Mouse (Mus musculus): ENCODE measurements around the gene Stip1. TPM values are rescaled to one million over a fixed set of nuclear protein-coding genes. Genes with fewer than 3 reads are reported as not detected.

Gene Stip1
- total and polyA plus RNA-seq, 3 experiments, result 178 to 314 (median 202) TPM

GRCm38 (mm10) chr19:7012426-7012825, 27.3 kb downstream of the Stip1 start:
- DNase-seq (ENCODE audit: extremely low read depth), result no peak
- Histone ChIP-seq H3K79me2 (replicated peaks; ENCODE audit: control insufficient read depth, extremely low read depth, insufficient read depth, poor library complexity, severe bottlenecking) (no peaks in the 10 kb centered on the region), H3K4me1 (ENCODE audit: control insufficient read depth in 1 of 2, insufficient read depth in 2 of 2) (peaks cover 4 to 10% of the 10 kb centered on the region in 2 experiments; a peak in 3 of 4 replicates), H3K4me2 (ENCODE audit: insufficient read depth, low read depth, poor library complexity, severe bottlenecking) (no peak overlapping the region), H3K36me3 (replicated peaks in 1 of 2; ENCODE audit: control insufficient read depth in 1 of 2, insufficient read depth in 1 of 2, low read length in 1 of 2) (peaks cover 27 to 66% of the 10 kb centered on the region in 2 experiments), H3K9me3 (replicated peaks; ENCODE audit: low read length) (no peaks in the 10 kb centered on the region), H3K4me3 (replicated peaks in 1 of 3; ENCODE audit: low read depth in 2 of 3, low read length in 2 of 3, poor library complexity in 1 of 3) (no peak overlapping the region), H3K9ac (ENCODE audit: insufficient read depth, low read depth) (no peak overlapping the region), H3K27me3 (replicated peaks) (no peaks in the 10 kb centered on the region), H3K27ac (ENCODE audit: insufficient read depth, low read depth) (no peak overlapping the region)
- dilution Hi-C loops (cut with MboI; ENCODE audit: extremely low pct_ligation_motif_present, extremely low pct_unique_long_range_greater_than_20kb, low sequenced_read_pairs) (no loop called here), in situ Hi-C loops (cut with MboI; ENCODE audit: low pct_ligation_motif_present, low pct_unique_long_range_greater_than_20kb, low sequenced_read_pairs) (no loop called here)
- no peak for TF ChIP-seq BHLHE40 (IDR thresholded peaks at IDR 0.05; ENCODE audit: low read depth, low read length)
- TF ChIP-seq NRF1 (IDR thresholded peaks at IDR 0.05; ENCODE audit: low read depth, low read length), result no peak
- TF ChIP-seq POLR2AphosphoS2 (IDR thresholded peaks at IDR 0.05; ENCODE audit: low read depth, low read length), result no peak
- no peak for TF ChIP-seq IRF4 (IDR thresholded peaks at IDR 0.05; ENCODE audit: low read depth, low read length)
- TF ChIP-seq GABPA (IDR thresholded peaks at IDR 0.05; ENCODE audit: insufficient replicate concordance, low read depth, low read length), result no peak
- no peak for TF ChIP-seq TCF12 (IDR thresholded peaks at IDR 0.05; ENCODE audit: low read depth, low read length)
- TF ChIP-seq KAT2A (IDR thresholded peaks at IDR 0.05; ENCODE audit: insufficient replicate concordance, low read length), result no peak
- no peak for TF ChIP-seq CHD1 (IDR thresholded peaks at IDR 0.05; ENCODE audit: low read depth, low read length)
- TF ChIP-seq EP300 (IDR thresholded peaks at IDR 0.05; ENCODE audit: low read length), result no peak
- no peak for TF ChIP-seq JUND (conservative IDR thresholded peaks at IDR 0.05; ENCODE audit: low read depth, low read length)
- TF ChIP-seq HCFC1 (IDR thresholded peaks at IDR 0.05; ENCODE audit: low read depth, low read length), result no peak
- no peak for TF ChIP-seq MAX (IDR thresholded peaks at IDR 0.05; ENCODE audit: low read length)
- no peak for TF ChIP-seq UBTF (IDR thresholded peaks at IDR 0.05; ENCODE audit: low read depth, low read length)

DNA sequence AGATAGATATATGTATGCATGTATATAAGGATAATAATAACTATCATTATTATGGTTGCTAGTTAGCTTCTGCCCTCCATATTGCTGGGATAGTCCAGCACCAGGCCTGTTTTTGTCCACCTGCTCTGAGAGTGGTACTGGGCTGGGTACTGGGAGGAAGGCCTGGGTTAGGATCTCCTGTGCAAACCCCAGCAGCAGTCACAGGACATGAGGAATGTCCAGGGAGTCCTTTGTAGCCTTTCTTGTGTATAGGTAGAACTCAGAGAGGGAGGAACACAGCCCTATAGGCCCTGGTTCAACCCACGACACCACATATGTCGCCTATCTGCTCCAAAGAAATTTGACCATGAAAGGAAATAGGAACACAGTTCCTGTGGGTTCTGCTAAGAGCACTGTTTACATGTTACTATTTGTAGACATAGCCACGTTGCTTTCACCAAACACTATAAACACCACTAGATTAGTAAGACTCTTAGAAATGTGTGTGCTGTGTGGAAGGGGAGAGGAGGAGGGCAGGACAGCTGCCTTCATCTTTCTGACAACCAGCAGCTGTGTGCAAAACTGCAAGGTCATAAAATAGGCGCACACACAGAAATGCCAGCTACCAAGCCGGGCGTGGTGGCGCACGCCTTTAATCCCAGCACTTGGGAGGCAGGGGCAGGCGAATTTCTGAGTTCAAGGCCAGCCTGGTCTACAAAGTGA, 32.7 kb downstream of the Stip1 start:
- no peaks in the 10 kb centered on the region for H3K27me3 ChIP-seq (replicated peaks)
- H3K79me2 ChIP-seq (replicated peaks; ENCODE audit: control insufficient read depth, extremely low read depth, insufficient read depth, poor library complexity, severe bottlenecking), result no peaks in the 10 kb centered on the region
- no peak overlapping the region for H3K27ac ChIP-seq (ENCODE audit: insufficient read depth, low read depth)
- no peaks in the 10 kb centered on the region for H3K9me3 ChIP-seq (replicated peaks; ENCODE audit: low read length)
- no peak overlapping the region for H3K4me2 ChIP-seq (ENCODE audit: insufficient read depth, low read depth, poor library complexity, severe bottlenecking)
- dilution Hi-C loops (cut with MboI; ENCODE audit: extremely low pct_ligation_motif_present, extremely low pct_unique_long_range_greater_than_20kb, low sequenced_read_pairs), result no loop called here
- TF ChIP-seq SIN3A (IDR thresholded peaks at IDR 0.05; ENCODE audit: low read length) (no peak), RCOR1 (conservative IDR thresholded peaks at IDR 0.05; ENCODE audit: low read depth, low read length) (no peak), KAT2A (IDR thresholded peaks at IDR 0.05; ENCODE audit: insufficient replicate concordance, low read length) (no peak), MEF2A (IDR thresholded peaks at IDR 0.05; ENCODE audit: borderline replicate concordance, low read depth, low read length) (no peak), POLR2A (IDR thresholded peaks at IDR 0.05; ENCODE audit: low read depth, low read length) (no peak), EP300 (IDR thresholded peaks at IDR 0.05; ENCODE audit: low read length) (no peak), MAZ (IDR thresholded peaks at IDR 0.05; ENCODE audit: low read depth, low read length) (no peak), TCF12 (IDR thresholded peaks at IDR 0.05; ENCODE audit: low read depth, low read length) (no peak)
- no peak overlapping the region for H3K4me3 ChIP-seq (replicated peaks in 1 of 3; ENCODE audit: low read depth in 2 of 3, low read length in 2 of 3, poor library complexity in 1 of 3)
- in situ Hi-C loops (cut with MboI; ENCODE audit: low pct_ligation_motif_present, low pct_unique_long_range_greater_than_20kb, low sequenced_read_pairs), result no loop called here
- DNase-seq (ENCODE audit: extremely low read depth), result no peak
- peaks cover 24 to 66% of the 10 kb centered on the region in 2 experiments for H3K36me3 ChIP-seq (replicated peaks in 1 of 2; ENCODE audit: control insufficient read depth in 1 of 2, insufficient read depth in 1 of 2, low read length in 1 of 2)
- no peak overlapping the region for H3K9ac ChIP-seq (ENCODE audit: insufficient read depth, low read depth)
- no peaks in the 10 kb centered on the region for H3K4me1 ChIP-seq (ENCODE audit: control insufficient read depth in 1 of 2, insufficient read depth in 2 of 2)
